Mouse (Mus musculus) gastrocnemius, adult 18-20 months (tissue): ENCODE data around the gene Fam198a. TPM values are rescaled to one million over a fixed set of nuclear protein-coding genes. Genes with fewer than 3 reads are reported as not detected.

Experiments
- DNase-seq: peaks from one replicate; pipeline ENCODE4 v3.0.0; 2021; ENCODE audit warnings: low spot score
- long read RNA-seq, 2 experiments: library from polyadenylated mRNA; stranded (forward); transcript quantifications; one replicate each; pipeline ENCODE4 v2.0.0; 2021
- total RNA-seq, 2 experiments: library from RNA; stranded (reverse); gene quantifications; 2 replicates each; pipeline ENCODE4 v1.2.3; 2021

Fam198a gene
- total RNA-seq = under 1 TPM; 0.62 to 0.71 TPM
- long read RNA-seq, experiment 1, partial matches to known transcripts = 0 of 1 reads
- long read RNA-seq, experiment 1, other reads (novel, unspliced or antisense) = 0 of 1 reads
- long read RNA-seq, experiment 2 = 0 reads

GRCm38 (mm10) chr9:121950418-121951113 is at the start of gene Fam198a:
Fam198a (plus strand) TSS chr9:121950988.
- DNase-seq = peak; percentile 63

- DNase-seq = no peak
Measured at GRCm38 (mm10) chr9:121901710-121902700, 48.8 kb upstream of the Fam198a start.

GRCm38 (mm10) chr9:121903476-121904305 is 47.1 kb upstream of the Fam198a start:
- DNase-seq = peak; percentile 69

GRCm38 (mm10) chr9:121904319-121904718 is 46.5 kb upstream of the Fam198a start:
- no peak for DNase-seq

- no peak for DNase-seq
Measured at GRCm38 (mm10) chr9:121904946-121905345, 45.8 kb upstream of the Fam198a start.

- DNase-seq = no peak
Measured at GRCm38 (mm10) chr9:121905556-121906185, 45.1 kb upstream of the Fam198a start.

- DNase-seq = no peak
Measured at GRCm38 (mm10) chr9:121906456-121906855, 44.3 kb upstream of the Fam198a start.

- no peak for DNase-seq
Measured at GRCm38 (mm10) chr9:121907356-121908070, 43.3 kb upstream of the Fam198a start.

GRCm38 (mm10) chr9:121908321-121908720 is 42.5 kb upstream of the Fam198a start:
- no peak for DNase-seq

GRCm38 (mm10) chr9:121909635-121910034 is 41.2 kb upstream of the Fam198a start:
- DNase-seq = no peak

GRCm38 (mm10) chr9:121911196-121911595 is 39.6 kb upstream of the Fam198a start:
- DNase-seq = no peak

GRCm38 (mm10) chr9:121912786-121913185 is 38.0 kb upstream of the Fam198a start:
- no peak for DNase-seq

- no peak for DNase-seq
Measured at GRCm38 (mm10) chr9:121914226-121914757, 36.5 kb upstream of the Fam198a start.

GRCm38 (mm10) chr9:121915056-121915455 is 35.7 kb upstream of the Fam198a start:
- DNase-seq = no peak

- DNase-seq = no peak
Measured at GRCm38 (mm10) chr9:121916102-121916501, 34.7 kb upstream of the Fam198a start, which contains the start of gene Cyp8b1. Cyp8b1 (minus strand) TSS chr9:121916305.

- DNase-seq = no peak
Measured at GRCm38 (mm10) chr9:121919027-121919501, 31.7 kb upstream of the Fam198a start.

- no peak for DNase-seq
Measured at GRCm38 (mm10) chr9:121923443-121923842, 27.3 kb upstream of the Fam198a start.

GRCm38 (mm10) chr9:121923906-121924305 is 26.9 kb upstream of the Fam198a start:
- no peak for DNase-seq

GRCm38 (mm10) chr9:121924901-121925560 is 25.8 kb upstream of the Fam198a start:
- no peak for DNase-seq
